Mouse (Mus musculus): Measurements from ENCODE around the gene Man1a2. TPM values are rescaled to one million over a fixed set of nuclear protein-coding genes. Genes with fewer than 3 reads are reported as not detected.

Man1a2 gene
- polyA plus RNA-seq, 1 experiment from 2014 or later = 50.2 TPM

DNA sequence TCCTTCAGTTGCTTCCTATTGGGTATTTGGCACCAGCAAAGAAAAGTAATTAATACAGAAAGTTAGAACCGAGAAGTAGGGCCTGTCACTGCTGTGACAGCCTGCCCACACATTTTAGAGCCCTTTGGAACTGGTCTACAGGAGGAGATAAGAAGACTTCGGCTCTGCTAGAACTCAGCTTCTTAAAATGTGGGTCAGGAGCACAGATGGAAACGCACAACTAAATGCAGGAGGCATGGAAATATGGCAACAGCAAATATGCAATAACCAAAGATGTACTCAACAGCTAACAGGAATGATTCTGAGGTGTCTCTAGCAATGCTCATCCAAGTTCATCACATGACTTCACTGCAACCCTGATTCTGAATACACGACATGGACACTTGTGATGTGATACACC, 10.2 kb downstream of the Man1a2 start:
- no peaks in the 10 kb centered on the region for H3K36me3 ChIP-seq (ENCODE audit: control insufficient read depth, insufficient read depth, low read length)
- H3K27me3 ChIP-seq (ENCODE audit: control insufficient read depth, insufficient read depth, low read length) = no peaks in the 10 kb centered on the region
- no peaks in the 10 kb centered on the region; the same call in 1 of the 2 replicates for H3K4me1 ChIP-seq (ENCODE audit: control insufficient read depth, insufficient read depth, low read length)
- H3K9ac ChIP-seq (replicated peaks; ENCODE audit: low read depth, low read length) = no peak overlapping the region
- H3K27ac ChIP-seq (ENCODE audit: low read depth, low read length) = no peak overlapping the region
- peaks cover 3% of the 10 kb centered on the region for H3K9me3 ChIP-seq (ENCODE audit: control insufficient read depth, low read length)
- no peak overlapping the region for H3K4me3 ChIP-seq (ENCODE audit: low read depth, low read length)
- no peak for ATAC-seq (ENCODE audit: low read depth)
- no peak overlapping the region for H3K4me2 ChIP-seq (ENCODE audit: low read depth, low read length)
- WGBS = 92% methylated on average over 4 of the region's 4 CpGs

DNA sequence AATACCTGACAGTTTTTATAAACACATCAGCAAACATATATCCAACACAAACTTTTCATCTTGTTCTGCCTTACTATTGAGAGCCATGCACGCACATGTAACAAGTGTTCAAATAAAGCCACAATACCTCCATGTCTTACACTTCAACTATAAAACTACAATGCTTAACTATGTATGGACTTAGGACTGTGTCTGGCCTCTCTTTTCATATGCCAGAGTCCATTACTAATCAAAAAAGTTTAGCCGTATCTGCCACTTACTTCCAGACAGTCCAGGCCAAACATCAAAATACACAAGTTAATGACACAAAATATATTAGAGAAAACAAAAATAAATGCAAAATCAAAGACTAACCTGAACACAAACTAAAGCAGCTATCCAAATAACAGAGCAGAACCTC, 14.9 kb downstream of the Man1a2 start:
- Histone ChIP-seq H3K4me1 (ENCODE audit: control insufficient read depth, insufficient read depth, low read length) (no peaks in the 10 kb centered on the region), H3K27me3 (ENCODE audit: control insufficient read depth, insufficient read depth, low read length) (no peaks in the 10 kb centered on the region), H3K9me3 (ENCODE audit: control insufficient read depth, low read length) (no peaks in the 10 kb centered on the region), H3K27ac (ENCODE audit: low read depth, low read length) (no peak overlapping the region), H3K9ac (replicated peaks; ENCODE audit: low read depth, low read length) (no peak overlapping the region), H3K36me3 (ENCODE audit: control insufficient read depth, insufficient read depth, low read length) (no peaks in the 10 kb centered on the region), H3K4me2 (ENCODE audit: low read depth, low read length) (no peak overlapping the region), H3K4me3 (ENCODE audit: low read depth, low read length) (no peak overlapping the region)
- 92% methylated on average over 2 of the region's 2 CpGs for WGBS
- ATAC-seq (ENCODE audit: low read depth) = no peak

DNA sequence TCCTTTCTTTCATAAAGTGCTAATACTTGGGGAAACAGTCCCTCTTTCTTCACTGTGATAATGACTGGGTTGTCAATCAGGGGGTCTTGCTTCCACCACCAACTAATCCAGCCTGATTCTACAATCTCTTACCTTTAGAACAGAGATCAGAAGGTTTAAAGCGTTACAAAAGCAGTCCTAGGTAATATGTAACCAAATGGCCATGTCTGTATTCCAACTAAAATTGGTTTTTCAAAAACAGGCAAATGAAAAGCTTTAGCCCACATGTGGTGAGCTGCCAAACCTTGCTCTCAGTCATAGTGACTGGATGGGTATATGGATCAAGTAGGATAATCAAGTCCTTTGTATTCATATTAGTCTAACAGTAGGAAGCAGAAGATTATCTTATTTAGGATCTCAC, 32.0 kb downstream of the Man1a2 start:
- ATAC-seq (ENCODE audit: low read depth) = no peak
- Histone ChIP-seq H3K36me3 (ENCODE audit: control insufficient read depth, insufficient read depth, low read length) (no peaks in the 10 kb centered on the region), H3K4me2 (ENCODE audit: low read depth, low read length) (no peak overlapping the region), H3K9me3 (ENCODE audit: control insufficient read depth, low read length) (no peaks in the 10 kb centered on the region), H3K27me3 (ENCODE audit: control insufficient read depth, insufficient read depth, low read length) (no peaks in the 10 kb centered on the region), H3K4me1 (ENCODE audit: control insufficient read depth, insufficient read depth, low read length) (no peaks in the 10 kb centered on the region), H3K4me3 (ENCODE audit: low read depth, low read length) (no peak overlapping the region), H3K27ac (ENCODE audit: low read depth, low read length) (no peak overlapping the region), H3K9ac (replicated peaks; ENCODE audit: low read depth, low read length) (no peak overlapping the region)
- 89% methylated on average over 1 of the region's 1 CpGs for WGBS

DNA sequence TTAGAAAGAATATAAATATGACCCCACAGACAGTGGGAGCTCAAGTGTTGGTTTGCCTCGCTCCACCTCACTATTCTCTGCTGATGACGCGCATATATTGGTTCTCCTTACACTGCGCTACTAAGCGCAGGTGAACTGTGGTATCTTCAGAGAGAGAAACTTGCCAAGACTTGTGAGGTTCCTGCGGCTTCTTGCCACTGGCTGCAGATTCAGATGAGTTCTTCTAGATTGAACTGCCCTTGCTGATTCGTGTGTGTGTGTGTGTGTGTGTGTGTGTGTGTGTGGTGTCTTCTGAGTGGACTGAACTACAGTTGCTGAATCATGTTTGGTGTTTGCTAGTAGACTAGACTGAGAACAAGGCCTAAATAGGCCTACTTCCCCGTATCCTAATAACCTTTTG, 43.7 kb downstream of the Man1a2 start:
- WGBS = 95% methylated on average over 8 of the region's 8 CpGs
- H3K9me3 ChIP-seq (ENCODE audit: control insufficient read depth, low read length) = no peaks in the 10 kb centered on the region
- no peaks in the 10 kb centered on the region for H3K4me1 ChIP-seq (ENCODE audit: control insufficient read depth, insufficient read depth, low read length)
- ATAC-seq (ENCODE audit: low read depth) = no peak
- H3K27ac ChIP-seq (ENCODE audit: low read depth, low read length) = no peak overlapping the region
- H3K4me3 ChIP-seq (ENCODE audit: low read depth, low read length) = no peak overlapping the region
- H3K9ac ChIP-seq (replicated peaks; ENCODE audit: low read depth, low read length) = no peak overlapping the region
- no peak overlapping the region for H3K4me2 ChIP-seq (ENCODE audit: low read depth, low read length)
- no peaks in the 10 kb centered on the region for H3K27me3 ChIP-seq (ENCODE audit: control insufficient read depth, insufficient read depth, low read length)
- H3K36me3 ChIP-seq (ENCODE audit: control insufficient read depth, insufficient read depth, low read length) = 0 out of 2 replicates have a peak, but pooled peaks cover 4% of the 10 kb centered on the region

DNA sequence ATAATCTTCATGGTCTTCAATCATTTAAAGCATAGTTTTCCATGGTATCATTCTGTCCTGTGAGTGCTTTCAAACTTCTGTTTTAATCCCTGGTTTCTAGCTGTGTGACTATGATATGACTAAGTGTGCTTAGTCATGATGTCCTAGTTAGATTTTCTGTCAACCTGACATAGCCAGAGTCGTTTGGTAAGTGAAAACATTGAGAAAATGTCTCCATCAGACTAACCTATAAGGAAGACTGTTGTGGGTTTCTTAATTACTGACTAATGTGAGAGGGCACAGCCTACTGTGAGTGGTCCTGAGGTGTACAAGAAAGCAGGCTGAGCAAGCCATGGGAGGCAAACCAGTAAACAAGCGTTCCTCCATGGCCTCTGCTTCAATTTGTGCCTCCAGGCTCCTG, 49.0 kb downstream of the Man1a2 start:
- H3K4me2 ChIP-seq (ENCODE audit: low read depth, low read length) = no peak overlapping the region
- H3K4me1 ChIP-seq (ENCODE audit: control insufficient read depth, insufficient read depth, low read length) = no peaks in the 10 kb centered on the region
- 0 out of 2 replicates have a peak, but pooled peaks cover 4% of the 10 kb centered on the region for H3K36me3 ChIP-seq (ENCODE audit: control insufficient read depth, insufficient read depth, low read length)
- no peak overlapping the region for H3K27ac ChIP-seq (ENCODE audit: low read depth, low read length)
- no peak for ATAC-seq (ENCODE audit: low read depth)
- no peaks in the 10 kb centered on the region for H3K27me3 ChIP-seq (ENCODE audit: control insufficient read depth, insufficient read depth, low read length)
- WGBS = 91% methylated on average over 2 of the region's 2 CpGs
- H3K9me3 ChIP-seq (ENCODE audit: control insufficient read depth, low read length) = no peaks in the 10 kb centered on the region
- no peak overlapping the region for H3K4me3 ChIP-seq (ENCODE audit: low read depth, low read length)
- H3K9ac ChIP-seq (replicated peaks; ENCODE audit: low read depth, low read length) = no peak overlapping the region

DNA sequence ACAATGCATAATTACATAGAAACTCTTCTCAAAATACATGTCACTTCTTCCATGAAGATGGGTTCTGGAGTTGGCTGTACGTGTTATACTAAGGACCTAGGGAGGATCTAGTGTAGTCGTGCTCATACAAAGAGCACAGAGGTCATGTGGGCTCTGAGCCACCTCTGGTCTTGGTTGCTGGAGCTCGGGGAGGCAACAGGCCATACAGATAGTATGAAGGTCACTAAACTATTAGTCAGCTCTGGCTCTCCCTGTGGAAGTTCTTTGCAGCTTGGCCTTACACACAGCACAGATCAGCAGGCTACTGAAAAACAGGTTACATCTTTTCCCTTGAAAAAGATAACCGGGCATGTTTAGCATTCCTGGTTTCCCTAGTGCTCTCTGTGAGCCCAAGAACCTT, 50.5 kb downstream of the Man1a2 start:
- no peak for ATAC-seq (ENCODE audit: low read depth)
- Histone ChIP-seq H3K36me3 (ENCODE audit: control insufficient read depth, insufficient read depth, low read length) (no peaks in the 10 kb centered on the region), H3K4me1 (ENCODE audit: control insufficient read depth, insufficient read depth, low read length) (no peaks in the 10 kb centered on the region), H3K27ac (ENCODE audit: low read depth, low read length) (no peak overlapping the region), H3K4me2 (ENCODE audit: low read depth, low read length) (no peak overlapping the region), H3K4me3 (ENCODE audit: low read depth, low read length) (no peak overlapping the region), H3K27me3 (ENCODE audit: control insufficient read depth, insufficient read depth, low read length) (no peaks in the 10 kb centered on the region), H3K9ac (replicated peaks; ENCODE audit: low read depth, low read length) (no peak overlapping the region), H3K9me3 (ENCODE audit: control insufficient read depth, low read length) (no peaks in the 10 kb centered on the region)
- WGBS = 98% methylated on average over 4 of the region's 4 CpGs

DNA sequence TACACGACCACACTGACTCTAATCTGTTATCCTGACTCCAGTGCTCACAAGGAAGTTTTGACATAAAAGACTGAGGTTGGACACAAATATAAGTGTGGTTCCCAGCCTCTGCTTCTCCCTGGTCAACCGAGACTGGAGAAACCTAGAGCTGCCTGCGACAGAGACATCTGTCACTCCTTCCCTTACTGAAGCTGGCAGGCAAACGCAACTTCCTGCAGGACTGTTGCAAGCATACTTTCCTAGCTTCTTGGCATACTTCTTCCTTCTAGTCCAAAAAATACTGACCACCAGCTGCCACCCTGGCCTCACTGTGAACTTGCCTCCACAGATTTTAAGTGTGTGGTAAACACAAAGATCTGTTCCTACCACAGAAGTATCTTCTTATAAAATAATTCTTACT, 66.8 kb downstream of the Man1a2 start:
- Histone ChIP-seq H3K27me3 (ENCODE audit: control insufficient read depth, insufficient read depth, low read length) (no peaks in the 10 kb centered on the region), H3K4me1 (ENCODE audit: control insufficient read depth, insufficient read depth, low read length) (no peaks in the 10 kb centered on the region), H3K36me3 (ENCODE audit: control insufficient read depth, insufficient read depth, low read length) (no peaks in the 10 kb centered on the region), H3K4me3 (ENCODE audit: low read depth, low read length) (no peak overlapping the region), H3K4me2 (ENCODE audit: low read depth, low read length) (no peak overlapping the region), H3K9ac (replicated peaks; ENCODE audit: low read depth, low read length) (no peak overlapping the region), H3K9me3 (ENCODE audit: control insufficient read depth, low read length) (no peaks in the 10 kb centered on the region), H3K27ac (ENCODE audit: low read depth, low read length) (no peak overlapping the region)
- ATAC-seq (ENCODE audit: low read depth) = no peak
- 89% methylated on average over 4 of the region's 4 CpGs for WGBS

DNA sequence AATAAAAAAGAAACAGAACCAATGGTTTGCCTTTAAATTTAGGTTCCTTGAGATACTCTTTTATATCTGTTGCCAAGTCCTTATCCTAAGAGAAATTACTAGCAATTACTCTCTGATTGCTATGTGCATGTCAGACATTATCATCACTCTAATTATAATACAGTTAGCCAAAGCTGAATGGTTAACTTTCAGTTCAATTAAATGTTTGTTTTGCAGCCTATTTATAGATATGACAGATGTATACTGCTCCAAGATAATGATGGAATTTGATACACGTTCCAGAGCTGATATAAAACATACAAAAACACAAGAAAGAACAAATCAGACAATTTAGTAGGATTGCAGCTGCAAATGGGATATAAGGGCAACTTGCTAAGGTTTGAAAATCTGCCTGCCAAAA, 74.4 kb downstream of the Man1a2 start:
- H3K9me3 ChIP-seq (ENCODE audit: control insufficient read depth, low read length) = no peaks in the 10 kb centered on the region

DNA sequence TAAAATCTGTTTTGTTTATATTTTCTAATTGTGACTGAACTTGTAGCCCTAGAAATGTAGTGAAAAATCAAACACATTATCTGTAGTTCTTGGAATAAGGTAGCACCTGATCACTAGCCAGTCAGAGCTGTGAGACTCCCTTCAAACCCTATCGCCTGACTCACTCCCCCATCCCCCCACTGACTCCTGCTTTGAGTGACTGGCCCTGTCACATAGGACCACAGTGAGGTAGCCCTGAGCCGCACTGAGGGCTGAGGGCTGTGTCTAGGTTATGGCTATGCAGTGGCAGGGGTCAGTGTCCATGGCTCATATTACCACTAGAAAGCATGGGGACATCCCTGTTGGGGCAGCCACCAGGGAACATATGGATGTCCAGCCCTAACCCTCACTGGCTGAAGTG, 80.8 kb downstream of the Man1a2 start:
- 89% methylated on average over 2 of the region's 2 CpGs for WGBS

More for the DNA sequence above, 74.4 kb downstream of the Man1a2 start:
- Histone ChIP-seq H3K4me1 (ENCODE audit: control insufficient read depth, insufficient read depth, low read length) (no peaks in the 10 kb centered on the region), H3K9ac (replicated peaks; ENCODE audit: low read depth, low read length) (no peak overlapping the region), H3K27ac (ENCODE audit: low read depth, low read length) (no peak overlapping the region), H3K4me2 (ENCODE audit: low read depth, low read length) (no peak overlapping the region), H3K27me3 (ENCODE audit: control insufficient read depth, insufficient read depth, low read length) (no peaks in the 10 kb centered on the region), H3K4me3 (ENCODE audit: low read depth, low read length) (no peak overlapping the region), H3K36me3 (ENCODE audit: control insufficient read depth, insufficient read depth, low read length) (no peaks in the 10 kb centered on the region)
- WGBS = 89% methylated on average over 1 of the region's 1 CpGs
- no peak for ATAC-seq (ENCODE audit: low read depth)

More for the DNA sequence above, 80.8 kb downstream of the Man1a2 start:
- ATAC-seq (ENCODE audit: low read depth) = no peak
- Histone ChIP-seq H3K4me3 (ENCODE audit: low read depth, low read length) (no peak overlapping the region), H3K36me3 (ENCODE audit: control insufficient read depth, insufficient read depth, low read length) (no peaks in the 10 kb centered on the region), H3K9me3 (ENCODE audit: control insufficient read depth, low read length) (no peaks in the 10 kb centered on the region), H3K4me1 (ENCODE audit: control insufficient read depth, insufficient read depth, low read length) (no peaks in the 10 kb centered on the region), H3K27ac (ENCODE audit: low read depth, low read length) (no peak overlapping the region), H3K4me2 (ENCODE audit: low read depth, low read length) (no peak overlapping the region), H3K27me3 (ENCODE audit: control insufficient read depth, insufficient read depth, low read length) (no peaks in the 10 kb centered on the region), H3K9ac (replicated peaks; ENCODE audit: low read depth, low read length) (no peak overlapping the region)
